Mouse (Mus musculus) C2C12 (cell line): ENCODE data around the gene Abhd17b. TPM values are rescaled to one million over a fixed set of nuclear protein-coding genes. Genes with fewer than 3 reads are reported as not detected.

ENCODE experiments used
- H3K27me3 ChIP-seq: one replicate; pipeline ENCODE4 v1.6.1; 2011; ENCODE audit not compliant: control insufficient read depth, insufficient read depth, insufficient read length
- H3K36me3 ChIP-seq: one replicate; pipeline ENCODE4 v1.6.1; 2011; ENCODE audit not compliant: control insufficient read depth, insufficient read depth
- H3K4me3 ChIP-seq: one replicate; pipeline ENCODE4 v1.5.1; 2011; ENCODE audit warnings: mild to moderate bottlenecking, control low read depth; ENCODE audit not compliant: poor library complexity, insufficient read depth, severe bottlenecking
- H3K79me2 ChIP-seq: one replicate; pipeline ENCODE4 v1.6.1; 2011; ENCODE audit not compliant: control insufficient read depth, insufficient read depth
- H3K79me3 ChIP-seq: one replicate; pipeline ENCODE4 v1.6.1; 2011; ENCODE audit warnings: low read depth, control low read depth
- H3ac ChIP-seq: one replicate; pipeline ENCODE3; 2011; ENCODE audit warnings: low read depth; ENCODE audit not compliant: control insufficient read depth, insufficient read length
- CEBPB ChIP-seq: IDR thresholded peaks from one replicate; pipeline ENCODE4 v1.6.1; 2011; ENCODE audit warnings: low read depth, mild to moderate bottlenecking, control low read depth, moderate library complexity
- CTCF ChIP-seq: IDR thresholded peaks from one replicate; pipeline ENCODE4 v1.5.1; 2011; ENCODE audit not compliant: control insufficient read depth, insufficient read depth, insufficient read length
- FOSL1 ChIP-seq: IDR thresholded peaks from one replicate; pipeline ENCODE4 v1.8.0; 2011; ENCODE audit warnings: mild to moderate bottlenecking, low read length; ENCODE audit not compliant: poor library complexity, insufficient read depth, severe bottlenecking
- MAX ChIP-seq: IDR thresholded peaks from one replicate; pipeline ENCODE4 v1.6.1; 2011; ENCODE audit warnings: mild to moderate bottlenecking, control low read depth
- MYOD1 ChIP-seq: IDR thresholded peaks from one replicate; pipeline ENCODE4 v1.6.1; 2011; ENCODE audit warnings: low read depth; ENCODE audit not compliant: control insufficient read depth, insufficient read length
- MYOG ChIP-seq: IDR thresholded peaks from one replicate; pipeline ENCODE4 v1.6.1; 2011; ENCODE audit not compliant: control insufficient read depth, insufficient read length; ENCODE audit errors: extremely low read depth
- USF1 ChIP-seq: IDR thresholded peaks from one replicate; pipeline ENCODE4 v1.6.1; 2011; ENCODE audit warnings: low read depth, mild to moderate bottlenecking, control low read depth, moderate library complexity
- polyA plus RNA-seq: library from polyadenylated mRNA; unstranded; fragments of >200 nt; fragmentation: generic; extraction: Trizol; gene quantifications from one replicate; pipeline ENCODE4 v1.2.1, GENCODE M21; 2012; ENCODE audit warnings: missing spikeins

The Abhd17b gene
- polyA plus RNA-seq, 1 experiment = 6.2 TPM

- no peak overlapping the region for H3K4me3 ChIP-seq
- H3ac ChIP-seq = no peak overlapping the region
- no peaks in the 10 kb centered on the region for H3K27me3 ChIP-seq
- H3K79me3 ChIP-seq = peaks cover 8% of the 10 kb centered on the region
- TF ChIP-seq CEBPB = no peak
- TF ChIP-seq MAX = no peak
- H3K79me2 ChIP-seq = peaks cover 54% of the 10 kb centered on the region
- no peaks in the 10 kb centered on the region for H3K36me3 ChIP-seq
Observed at GRCm38 (mm10) chr19:21629030-21629429, 24.0 kb upstream of the Abhd17b start.

DNA sequence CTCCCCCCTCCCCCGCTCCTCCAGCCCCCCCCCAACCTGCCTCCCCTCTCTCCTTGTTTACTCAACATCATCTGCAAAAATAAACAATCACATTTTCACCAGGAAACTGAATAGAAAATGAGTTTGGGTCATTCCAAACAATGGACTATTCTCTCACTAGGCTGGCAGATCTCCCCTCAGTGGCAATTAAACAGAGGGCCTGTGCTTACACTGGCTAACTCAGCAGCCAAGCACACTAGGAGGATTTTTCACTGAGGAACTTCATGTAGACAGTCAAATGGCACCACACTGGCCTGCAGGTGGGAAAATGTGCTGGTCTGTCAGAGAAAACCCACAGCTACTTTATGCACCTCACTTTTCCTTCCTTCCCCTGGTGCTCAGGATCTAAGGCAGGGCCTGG, 23.5 kb upstream of the Abhd17b start:
- no peak overlapping the region for H3K4me3 ChIP-seq
- TF ChIP-seq FOSL1 (no peak), CEBPB (no peak), MAX (no peak), MYOG (no peak), CTCF (no peak), MYOD1 (no peak), USF1 (no peak)
- H3K79me2 ChIP-seq = peaks cover 54% of the 10 kb centered on the region
- no peaks in the 10 kb centered on the region for H3K27me3 ChIP-seq
- peaks cover 12% of the 10 kb centered on the region for H3K79me3 ChIP-seq
- no peak overlapping the region for H3ac ChIP-seq
- H3K36me3 ChIP-seq = no peaks in the 10 kb centered on the region

DNA sequence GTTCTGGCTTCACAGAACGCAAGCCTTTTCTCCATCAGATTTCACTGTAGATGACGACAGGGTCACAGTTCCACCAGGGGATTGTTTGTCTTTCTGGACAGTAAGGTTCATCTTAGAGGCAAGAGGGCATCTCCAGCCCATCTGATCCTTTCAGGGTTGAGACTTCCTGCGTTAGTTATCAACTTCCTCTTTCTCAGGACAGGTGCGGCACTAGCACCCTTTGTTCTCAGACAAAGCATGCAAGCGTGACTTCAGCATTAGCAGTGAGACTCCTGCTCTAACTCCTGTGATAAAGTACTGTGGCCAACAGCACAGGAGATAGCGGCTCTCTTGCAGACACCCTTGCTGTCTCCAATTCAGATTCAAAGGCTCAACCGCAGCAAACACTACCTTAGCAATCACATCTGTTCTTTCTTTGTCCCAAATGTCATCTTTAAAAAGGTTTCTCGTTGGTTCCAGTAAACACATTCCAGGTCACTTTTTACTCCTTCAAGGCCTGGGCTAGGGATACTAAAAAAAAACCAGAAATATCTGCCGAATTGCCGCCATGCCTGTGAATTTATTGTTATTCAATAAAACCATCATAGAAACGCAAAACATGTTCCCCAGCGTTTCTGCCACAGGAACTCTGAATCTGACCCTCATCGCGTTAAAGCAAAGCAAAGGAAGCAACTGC, 22.2 kb upstream of the Abhd17b start:
- H3K79me3 ChIP-seq = peaks cover 11% of the 10 kb centered on the region
- no peak overlapping the region for H3K4me3 ChIP-seq
- no peaks in the 10 kb centered on the region for H3K36me3 ChIP-seq
- H3K27me3 ChIP-seq = no peaks in the 10 kb centered on the region
- H3ac ChIP-seq = no peak overlapping the region
- H3K79me2 ChIP-seq = peaks cover 57% of the 10 kb centered on the region
- no peak for TF ChIP-seq MYOG
- no peak for TF ChIP-seq CTCF
- TF ChIP-seq MYOD1 = no peak
- TF ChIP-seq MAX = no peak
- TF ChIP-seq USF1 = no peak
- TF ChIP-seq FOSL1 = no peak
- no peak for TF ChIP-seq CEBPB

DNA sequence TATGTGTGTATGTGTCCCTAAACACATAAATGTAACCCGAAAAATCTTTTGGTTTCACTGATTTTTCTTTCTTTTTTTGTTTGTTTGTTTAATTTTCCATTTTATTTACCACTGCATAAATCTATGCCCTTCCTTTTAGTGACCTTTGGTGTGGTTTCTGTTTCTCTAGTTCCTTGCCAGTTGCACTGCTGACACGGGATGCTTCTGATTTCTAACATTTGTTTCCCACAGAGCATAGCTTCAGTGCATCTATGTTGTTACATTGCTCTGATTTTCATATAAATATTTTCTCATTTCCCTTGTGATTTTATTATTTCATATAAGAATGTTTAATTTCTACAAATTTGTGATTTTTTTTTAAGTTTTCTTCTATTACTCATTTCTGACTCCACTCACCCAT, 17.6 kb upstream of the Abhd17b start:
- no peaks in the 10 kb centered on the region for H3K36me3 ChIP-seq
- H3ac ChIP-seq = no peak overlapping the region
- no peaks in the 10 kb centered on the region for H3K27me3 ChIP-seq
- H3K79me2 ChIP-seq = peaks cover 82% of the 10 kb centered on the region
- no peak overlapping the region for H3K4me3 ChIP-seq
- peaks cover 38% of the 10 kb centered on the region for H3K79me3 ChIP-seq
- no peak for TF ChIP-seq FOSL1
- TF ChIP-seq MYOG = no peak
- no peak for TF ChIP-seq MYOD1
- TF ChIP-seq CEBPB = no peak
- TF ChIP-seq MAX = no peak
- no peak for TF ChIP-seq CTCF

DNA sequence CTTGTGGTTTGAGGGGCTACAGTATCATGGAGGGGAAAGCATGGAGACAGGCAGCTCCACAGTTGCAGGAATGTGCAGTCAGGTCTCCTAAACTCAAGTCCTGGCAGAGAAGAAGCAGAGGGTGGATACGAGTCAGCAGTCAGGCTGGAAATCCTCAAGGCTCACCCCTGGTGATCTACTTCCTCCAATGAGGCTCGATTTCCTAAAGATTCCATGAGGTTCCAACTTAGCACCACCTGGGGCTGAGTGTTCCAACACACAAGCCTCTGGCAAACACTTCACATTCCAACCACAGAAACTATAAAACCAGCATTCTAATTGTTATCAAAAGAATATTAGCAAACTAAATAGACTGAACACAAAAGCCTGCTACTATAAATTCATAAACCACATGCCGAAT, 16.1 kb upstream of the Abhd17b start:
- TF ChIP-seq CEBPB (no peak), MAX (no peak), MYOD1 (no peak), USF1 (no peak), FOSL1 (no peak)
- Histone ChIP-seq H3ac (no peak overlapping the region), H3K36me3 (no peaks in the 10 kb centered on the region), H3K27me3 (no peaks in the 10 kb centered on the region), H3K79me2 (peaks cover 90% of the 10 kb centered on the region), H3K4me3 (no peak overlapping the region), H3K79me3 (peaks cover 42% of the 10 kb centered on the region)

DNA sequence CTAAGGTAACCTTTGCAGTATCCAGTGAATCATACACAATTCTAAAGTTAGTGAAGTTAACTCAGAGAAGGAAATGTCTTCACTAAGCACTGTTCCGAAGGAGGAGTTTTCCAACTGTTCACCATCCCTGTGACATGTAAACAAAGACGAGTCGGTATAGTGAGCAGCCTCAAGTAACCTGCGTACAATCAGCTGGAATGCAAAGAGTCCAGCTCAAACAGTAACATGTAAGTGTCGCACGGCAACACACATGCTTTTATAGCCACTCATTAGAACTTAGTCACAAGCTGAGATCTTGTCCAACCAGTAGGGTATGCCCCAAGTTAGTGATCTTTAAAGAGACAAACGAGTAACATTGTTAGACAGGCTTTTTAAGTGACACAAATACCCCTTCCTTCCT, 15.3 kb upstream of the Abhd17b start:
- TF ChIP-seq CEBPB (no peak), MAX (no peak), CTCF (no peak), USF1 (no peak), MYOD1 (no peak), MYOG (no peak), FOSL1 (no peak)
- Histone ChIP-seq H3K4me3 (no peak overlapping the region), H3ac (no peak overlapping the region), H3K79me3 (peaks cover 43% of the 10 kb centered on the region), H3K79me2 (peaks cover 91% of the 10 kb centered on the region), H3K27me3 (no peaks in the 10 kb centered on the region), H3K36me3 (no peaks in the 10 kb centered on the region)
